Comparison of ENCODE assay signal across 11 mouse cellular contexts in genomic region chr7:142340269-142340970, GRCm38 (mm10). TPM values are rescaled to one million over a fixed set of nuclear protein-coding genes. Genes with fewer than 3 reads are reported as not detected.
DNase-seq lines count a peak whose midpoint lies in the region; ATAC-seq and TF ChIP-seq lines count a peak whose summit lies in the region.
"Had no signal": no experiment of that assay in that cellular context is flagged by ENCODE, and none has a peak within 500 bp of the region (broad histone marks: within the 10 kb centered on the region; RNA-seq: fewer than 3 reads in every experiment).

No protein-coding gene starts in this region.

- H3K27me3 ChIP-seq in kidney, embryonic 14.5 days (ENCODE audit: control insufficient read depth, insufficient read depth, low read length), result no peaks in the 10 kb centered on the region
- H3K27me3 ChIP-seq in CH12.LX (replicated peaks), result no peaks in the 10 kb centered on the region

- H3K36me3 ChIP-seq in kidney, embryonic 14.5 days (ENCODE audit: control insufficient read depth, insufficient read depth, low read length), result no peaks in the 10 kb centered on the region
- no peaks in the 10 kb centered on the region for H3K36me3 ChIP-seq in CH12.LX (replicated peaks in 1 of 2; ENCODE audit: control insufficient read depth in 1 of 2, insufficient read depth in 1 of 2, low read length in 1 of 2)

- H3K9ac ChIP-seq in kidney, embryonic 14.5 days (ENCODE audit: low read depth, low read length), result no peak overlapping the region
- no peak overlapping the region for H3K9ac ChIP-seq in CH12.LX (ENCODE audit: insufficient read depth, low read depth)

- peak in 1 of 2 experiments; percentile 48; a peak in 2 of 4 replicates for TF ChIP-seq CTCF in CH12.LX (conservative IDR thresholded peaks at IDR 0.05 in 1 of 2, IDR thresholded peaks at IDR 0.05 in 1 of 2; ENCODE audit: low read depth in 2 of 2, low read length in 2 of 2)

- TF ChIP-seq EP300 in CH12.LX (IDR thresholded peaks at IDR 0.05; ENCODE audit: low read length), result no peak

- H3K27ac ChIP-seq in kidney, embryonic 14.5 days (ENCODE audit: low read depth, low read length), result no peak overlapping the region
- no peak overlapping the region for H3K27ac ChIP-seq in CH12.LX (ENCODE audit: insufficient read depth, low read depth)

- in situ Hi-C loops in CH12.LX (cut with MboI; ENCODE audit: low pct_ligation_motif_present, low pct_unique_long_range_greater_than_20kb, low sequenced_read_pairs), result no loop called here

- H3K79me2 ChIP-seq in CH12.LX (replicated peaks; ENCODE audit: control insufficient read depth, extremely low read depth, insufficient read depth, poor library complexity, severe bottlenecking), result no peaks in the 10 kb centered on the region

- dilution Hi-C loops in CH12.LX (cut with MboI; ENCODE audit: extremely low pct_ligation_motif_present, extremely low pct_unique_long_range_greater_than_20kb, low sequenced_read_pairs), result no loop called here

- no peak overlapping the region for H3K4me2 ChIP-seq in kidney, embryonic 14.5 days (replicated peaks; ENCODE audit: low read depth, low read length)
- H3K4me2 ChIP-seq in CH12.LX (ENCODE audit: insufficient read depth, low read depth, poor library complexity, severe bottlenecking), result no peak overlapping the region

- H3K9me3 ChIP-seq in kidney, embryonic 14.5 days (ENCODE audit: control insufficient read depth, low read length), result no peaks in the 10 kb centered on the region
- H3K9me3 ChIP-seq in CH12.LX (replicated peaks; ENCODE audit: low read length), result no peaks in the 10 kb centered on the region

- H3K4me3 ChIP-seq in kidney, embryonic 14.5 days (ENCODE audit: low read length), result no peak overlapping the region
- H3K4me3 ChIP-seq in CH12.LX (replicated peaks in 1 of 3; ENCODE audit: low read depth in 2 of 3, low read length in 2 of 3, poor library complexity in 1 of 3), result no peak overlapping the region

- peaks cover 14% of the 10 kb centered on the region for H3K4me1 ChIP-seq in kidney, embryonic 14.5 days (ENCODE audit: control insufficient read depth, insufficient read depth, low read length)
- peaks cover 18 to 38% of the 10 kb centered on the region in 2 experiments for H3K4me1 ChIP-seq in CH12.LX (ENCODE audit: control insufficient read depth in 1 of 2, insufficient read depth in 2 of 2)

- no peak for TF ChIP-seq POLR2A in CH12.LX (IDR thresholded peaks at IDR 0.05; ENCODE audit: low read depth, low read length)

- TF ChIP-seq RAD21 in CH12.LX (IDR thresholded peaks at IDR 0.05; ENCODE audit: low read depth, low read length), result no peak; the same call in none of the 2 replicates

- DNase-seq in kidney, adult 9 months, result no peak
- DNase-seq in CH12.LX (ENCODE audit: extremely low read depth) (peak; percentile 74), liver (peak; percentile 54)
- peak; percentile 53 to 62 for DNase-seq in spleen, adult 18-20 months
- no peak for DNase-seq in cerebellum, adult 9-10 months
- no peak for DNase-seq in c-Kit-positive CD71-positive TER-119-positive erythroid progenitor cells, embryonic 14.5 days (ENCODE audit: low spot score)
- no peak for DNase-seq in retina, postnatal 1 day
- DNase-seq: right cerebral cortex, postnatal 25 days had no signal

- 43% methylated on average over 10 of the region's 10 CpGs for WGBS in kidney, embryonic 14.5 days

- ATAC-seq in kidney, embryonic 14.5 days (ENCODE audit: low FRiP score, low TSS enrichment), result peak; percentile 61; the same call in 1 of the 2 replicates

TF ChIP-seq in CH12.LX, 34 proteins besides CTCF, POLR2A, EP300 and RAD21:
- TF ChIP-seq TCF12 (IDR thresholded peaks at IDR 0.05; ENCODE audit: low read depth, low read length), result no peak
- TF ChIP-seq ELF1 (IDR thresholded peaks at IDR 0.05; ENCODE audit: low read depth, low read length), result peak; percentile 47
- TF ChIP-seq JUND (conservative IDR thresholded peaks at IDR 0.05; ENCODE audit: low read depth, low read length), result no peak
- TF ChIP-seq CHD1 (IDR thresholded peaks at IDR 0.05; ENCODE audit: low read depth, low read length), result no peak
- TF ChIP-seq IRF4 (IDR thresholded peaks at IDR 0.05; ENCODE audit: low read depth, low read length), result 0 out of 2 replicates have a peak, but pooled peaks have one; percentile 18
- peak; percentile 38; the same call in 1 of the 2 replicates for TF ChIP-seq MAX (IDR thresholded peaks at IDR 0.05; ENCODE audit: low read length)
- TF ChIP-seq NELFE (IDR thresholded peaks at IDR 0.05; ENCODE audit: low read depth, low read length), result no peak
- TF ChIP-seq USF1 (IDR thresholded peaks at IDR 0.05; ENCODE audit: low read depth, low read length), result peak; percentile 42

RNA-seq across cellular contexts. Expression of gene Ifitm10, which starts 33.1 kb away (rescaled TPM):
- 1.4 and 1.7 TPM in 2 replicates for polyA plus RNA-seq in kidney, embryonic 14.5 days (2014; fragmentation: Nextera tagmentation; extraction: Ambion mirVana)
- total RNA-seq in CH12.LX (2012; rRNA removed) (not detected in 2 replicates), CH12.LX (2014; rRNA removed) (not detected in 2 replicates)
- not detected in 2 replicates for polyA plus RNA-seq in CH12.LX (2012; ENCODE audit: insufficient read length, low read depth)

RNA-seq across cellular contexts. Expression of gene Krtap5-4, which starts 37.1 kb away (rescaled TPM):
- polyA plus RNA-seq in kidney, embryonic 14.5 days (2014; fragmentation: Nextera tagmentation; extraction: Ambion mirVana), result not detected in 2 replicates
- total RNA-seq in CH12.LX (2012; rRNA removed) (not detected in 2 replicates), CH12.LX (2014; rRNA removed) (not detected in 2 replicates)
- not detected in 2 replicates for polyA plus RNA-seq in CH12.LX (2012; ENCODE audit: insufficient read length, low read depth)
- total RNA-seq: ES-E14 had no signal
- polyA plus RNA-seq: large intestine, adult 2 months had no signal

RNA-seq across cellular contexts. Expression of gene Gm49369, which starts 42.0 kb away (rescaled TPM):
- polyA plus RNA-seq in kidney, embryonic 14.5 days (2014; fragmentation: Nextera tagmentation; extraction: Ambion mirVana), result not detected in 2 replicates
- total RNA-seq in CH12.LX (2012; rRNA removed) (8.4 TPM in 1 of 2 replicates, not detected in the other), CH12.LX (2014; rRNA removed) (not detected in 2 replicates)
- 5.2 and 38.7 TPM in 2 replicates for polyA plus RNA-seq in CH12.LX (2012; ENCODE audit: insufficient read length, low read depth)
- polyA plus RNA-seq: large intestine, adult 2 months had no signal

RNA-seq across cellular contexts. Expression of gene Krtap5-1, which starts 43.5 kb away (rescaled TPM):
- polyA plus RNA-seq in kidney, embryonic 14.5 days (2014; fragmentation: Nextera tagmentation; extraction: Ambion mirVana), result not detected in 2 replicates
- total RNA-seq in CH12.LX (2012; rRNA removed), result not detected in 2 replicates
- not detected in 2 replicates for total RNA-seq in CH12.LX (2014; rRNA removed)
- not detected in 2 replicates for polyA plus RNA-seq in CH12.LX (2012; ENCODE audit: insufficient read length, low read depth)
- total RNA-seq: ES-E14 had no signal
- polyA plus RNA-seq: large intestine, adult 2 months had no signal

RNA-seq across cellular contexts. Expression of gene Ctsd, which starts 47.4 kb away (rescaled TPM):
- 223 and 260 TPM in 2 replicates for polyA plus RNA-seq in kidney, embryonic 14.5 days (2014; fragmentation: Nextera tagmentation; extraction: Ambion mirVana)
- total RNA-seq in CH12.LX (2012; rRNA removed), result 100 and 107 TPM in 2 replicates
- 54.2 and 61.2 TPM in 2 replicates for total RNA-seq in CH12.LX (2014; rRNA removed)
- 97.6 and 104 TPM in 2 replicates for polyA plus RNA-seq in CH12.LX (2012; ENCODE audit: insufficient read length, low read depth)

Comparison
In these comparisons a context has a peak if more than half of its experiments do, and no peak if none do; other contexts are left out.
1. DNase-seq: peak in CH12.LX (single experiment), liver (single experiment) and spleen, adult 18-20 months (2 of 2); none in kidney, adult 9 months (single experiment), cerebellum, adult 9-10 months (single experiment), c-Kit-positive CD71-positive TER-119-positive erythroid progenitor cells, embryonic 14.5 days (single experiment) and retina, postnatal 1 day (single experiment).